Mouse (Mus musculus): ENCODE data around the gene Fuk.

- TF ChIP-seq POLR2A (IDR thresholded peaks at IDR 0.05; ENCODE audit: borderline replicate concordance, extremely low read depth, insufficient read depth, insufficient read length, poor library complexity, severe bottlenecking) (no peak), CTCF (IDR thresholded peaks at IDR 0.05; ENCODE audit: borderline replicate concordance, extremely low read depth, insufficient read depth, insufficient read length) (no peak)
These were observed 31.0 kb upstream of the Fuk start for GRCm38 (mm10) chr8:110933272-110933671.
